Mouse (Mus musculus) stomach, postnatal 0 days (tissue): ENCODE measurements around the gene Setdb1.

Source experiments
- CTCF ChIP-seq: IDR thresholded peaks from 2 replicates; pipeline ENCODE4 v1.5.1; 2016; ENCODE audit warnings: antibody characterized with exemption, low read depth, mild to moderate bottlenecking, moderate library complexity
- EP300 ChIP-seq: optimal IDR thresholded peaks from 2 replicates; pipeline ENCODE3; 2016; ENCODE audit warnings: antibody characterized with exemption

- TF ChIP-seq CTCF, result no peak
- TF ChIP-seq EP300, result no peak
Measured at GRCm38 (mm10) chr3:95373208-95373607, 16.2 kb upstream of the Setdb1 start.
